Mouse (Mus musculus): Measurements from ENCODE around the gene Rnf40. TPM values are rescaled to one million over a fixed set of nuclear protein-coding genes. Genes with fewer than 3 reads are reported as not detected.
A peak's percentile ranks its signal among the peaks of the same experiment; 100 is the strongest.

Rnf40 gene
- total RNA-seq (2014; fragmentation: Nextera tagmentation): 38.2 and 52.2 TPM in 2 replicates
- total RNA-seq (2017): 48.7 and 50.3 TPM in 2 replicates
- 47.9 and 55.8 TPM in 2 replicates for polyA plus RNA-seq (2012)

DNA sequence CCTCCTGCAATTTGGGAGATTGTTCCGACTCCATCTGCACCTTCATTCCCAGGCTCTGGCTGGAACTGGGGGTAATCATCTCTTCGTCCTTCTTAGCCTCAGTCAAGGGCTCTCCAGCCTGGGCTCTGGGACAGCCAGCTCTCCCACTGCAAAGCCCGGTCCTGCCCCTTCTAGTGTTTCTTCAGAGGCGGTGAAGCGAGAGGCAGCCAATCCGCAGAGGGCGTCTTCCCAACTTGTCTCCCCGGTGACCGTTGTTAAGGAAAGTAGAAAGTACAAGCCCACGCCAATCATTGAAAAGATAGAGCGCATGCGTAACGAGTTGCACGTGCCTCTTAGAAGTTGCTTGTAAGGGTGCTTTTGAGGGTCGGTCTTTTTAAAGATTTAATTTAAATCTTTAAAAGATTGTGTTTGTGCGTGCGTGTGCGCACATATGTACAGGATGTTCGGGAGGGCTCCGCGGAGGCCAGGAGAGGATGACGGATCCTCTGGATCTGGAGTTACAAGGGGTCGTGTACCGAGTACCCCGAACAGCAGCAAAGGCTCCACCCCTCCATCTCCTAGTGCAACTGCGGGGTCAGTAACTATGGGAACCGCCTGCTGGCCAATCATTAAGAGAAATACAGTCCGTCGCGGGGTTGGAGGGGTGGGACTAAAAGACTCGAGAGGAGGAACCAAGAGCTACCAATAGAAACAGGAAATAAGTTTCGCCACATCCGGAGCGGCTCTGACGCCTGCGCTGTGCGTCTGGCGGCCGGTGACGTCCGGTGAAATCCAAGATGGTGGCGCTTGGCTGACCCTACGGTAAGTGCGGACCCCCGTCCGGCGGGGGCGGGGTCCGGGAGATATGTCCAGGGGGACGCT is at the start of gene Rnf40, which contains the start of gene Ccdc189:
Gene Rnf40 (plus strand): TSS at position 757 of the 861 bp plus-strand sequence.
Gene Ccdc189 (minus strand): TSS at position 585 of the 861 bp plus-strand sequence.
- DNase-seq (ENCODE audit: low spot score) (peak; percentile 99), ATAC-seq (ENCODE audit: extremely low read depth, insufficient number of reproducible peaks, low FRiP score, poor library complexity, severe bottlenecking) (peak; percentile 99)
- H3K4me1 ChIP-seq (ENCODE audit: insufficient read depth, low read depth, low read length): peaks cover 48% of the 10 kb centered on the region
- no peaks in the 10 kb centered on the region for H3K27me3 ChIP-seq (ENCODE audit: insufficient read depth, low read length)
- H3K9me3 ChIP-seq (replicated peaks): no peaks in the 10 kb centered on the region
- H3K4me3 ChIP-seq (ENCODE audit: low read depth, low read length): peak within 1 kb of the TSS; percentile 91
- H3K36me3 ChIP-seq (replicated peaks): peaks cover 73% of the 10 kb centered on the region
- TF ChIP-seq GATA2 (IDR thresholded peaks at IDR 0.05; ENCODE audit: borderline replicate concordance, low read depth, low read length) (no peak), POLR2AphosphoS5 (IDR thresholded peaks at IDR 0.05; ENCODE audit: insufficient replicate concordance, low read depth, low read length) (no peak), CTCF (IDR thresholded peaks at IDR 0.05; ENCODE audit: low read depth, low read length) (no peak), GATA1 (IDR thresholded peaks at IDR 0.05; ENCODE audit: borderline replicate concordance, low read length) (no peak), TAL1 (conservative IDR thresholded peaks at IDR 0.05; ENCODE audit: low read depth, low read length) (no peak)

DNA sequence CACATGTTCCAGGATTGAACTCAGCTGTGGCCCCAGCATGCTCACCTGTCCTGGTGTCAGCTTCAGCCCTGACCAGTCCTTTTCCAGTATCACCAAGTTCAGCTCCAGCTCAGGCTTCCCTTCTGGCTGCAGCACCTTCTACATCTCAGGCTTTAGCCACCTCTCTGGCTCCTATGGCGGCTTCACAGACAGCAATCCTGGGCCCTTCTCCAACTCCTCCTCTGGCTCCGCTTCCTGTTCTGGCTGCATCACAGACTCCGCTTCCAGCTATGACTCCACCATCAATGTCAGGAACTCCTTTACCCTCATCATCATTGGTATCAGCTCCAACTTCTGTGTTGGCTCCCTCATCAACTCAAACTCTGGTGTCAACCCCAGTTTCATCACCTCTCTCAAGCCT is 46.9 kb upstream of the Rnf40 start:
- peaks cover 96% of the 10 kb centered on the region for H3K36me3 ChIP-seq (replicated peaks)

DNA sequence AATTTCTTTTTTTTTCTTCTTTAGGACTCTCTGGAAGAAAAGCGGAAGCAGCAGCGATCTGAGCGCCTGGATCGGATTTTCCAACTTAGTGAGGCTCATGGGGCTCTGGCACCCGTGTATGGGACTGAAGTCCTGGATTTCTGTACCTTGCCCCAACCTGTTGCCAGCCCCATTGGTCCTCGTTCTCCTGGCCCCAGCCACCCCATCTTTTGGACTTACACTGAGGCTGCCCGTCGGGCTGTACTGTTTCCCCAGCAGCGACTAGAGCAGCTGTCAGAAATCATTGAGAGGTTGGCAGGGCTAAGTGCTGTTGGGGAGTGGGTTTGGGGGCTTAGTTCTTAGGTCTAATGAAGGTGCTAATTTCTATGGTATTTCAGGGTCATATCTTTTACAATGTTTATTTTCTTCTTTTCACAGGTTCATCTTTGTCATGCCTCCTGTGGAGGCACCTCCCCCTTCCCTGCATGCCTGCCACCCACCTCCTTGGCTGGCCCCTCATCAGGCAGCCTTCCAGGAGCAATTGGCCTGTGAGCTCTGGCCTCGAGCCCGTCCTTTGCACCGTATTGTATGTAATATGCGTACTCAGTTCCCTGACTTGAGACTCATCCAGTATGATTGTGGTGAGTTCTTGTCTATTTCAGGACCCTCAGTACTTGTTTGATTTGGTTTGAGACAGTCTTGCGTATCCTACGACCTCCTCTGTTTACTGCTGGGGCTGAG is 39.3 kb upstream of the Rnf40 start:
- Histone ChIP-seq H3K36me3 (replicated peaks) (peaks cover 87% of the 10 kb centered on the region), H3K27me3 (ENCODE audit: insufficient read depth, low read length) (no peaks in the 10 kb centered on the region), H3K4me1 (ENCODE audit: insufficient read depth, low read depth, low read length) (no peaks in the 10 kb centered on the region), H3K4me3 (ENCODE audit: low read depth, low read length) (no peak overlapping the region), H3K9me3 (replicated peaks) (no peaks in the 10 kb centered on the region)
- no peak for ATAC-seq (ENCODE audit: extremely low read depth, insufficient number of reproducible peaks, low FRiP score, poor library complexity, severe bottlenecking)
- no peak for DNase-seq (ENCODE audit: low spot score)
- TF ChIP-seq CTCF (IDR thresholded peaks at IDR 0.05; ENCODE audit: low read depth, low read length) (no peak), POLR2AphosphoS5 (IDR thresholded peaks at IDR 0.05; ENCODE audit: insufficient replicate concordance, low read depth, low read length) (no peak), TAL1 (conservative IDR thresholded peaks at IDR 0.05; ENCODE audit: low read depth, low read length) (no peak), GATA1 (IDR thresholded peaks at IDR 0.05; ENCODE audit: borderline replicate concordance, low read length) (no peak), GATA2 (IDR thresholded peaks at IDR 0.05; ENCODE audit: borderline replicate concordance, low read depth, low read length) (no peak)

More for the DNA sequence above, 46.9 kb upstream of the Rnf40 start:
- no peak for ATAC-seq (ENCODE audit: extremely low read depth, insufficient number of reproducible peaks, low FRiP score, poor library complexity, severe bottlenecking)
- Histone ChIP-seq H3K9me3 (replicated peaks) (no peaks in the 10 kb centered on the region), H3K27me3 (ENCODE audit: insufficient read depth, low read length) (no peaks in the 10 kb centered on the region), H3K4me3 (ENCODE audit: low read depth, low read length) (no peak overlapping the region), H3K4me1 (ENCODE audit: insufficient read depth, low read depth, low read length) (peaks cover 4% of the 10 kb centered on the region; the same call in 1 of the 2 replicates)
- no peak for DNase-seq (ENCODE audit: low spot score)
- TF ChIP-seq POLR2AphosphoS5 (IDR thresholded peaks at IDR 0.05; ENCODE audit: insufficient replicate concordance, low read depth, low read length) (no peak), GATA2 (IDR thresholded peaks at IDR 0.05; ENCODE audit: borderline replicate concordance, low read depth, low read length) (no peak), CTCF (IDR thresholded peaks at IDR 0.05; ENCODE audit: low read depth, low read length) (no peak), TAL1 (conservative IDR thresholded peaks at IDR 0.05; ENCODE audit: low read depth, low read length) (no peak), GATA1 (IDR thresholded peaks at IDR 0.05; ENCODE audit: borderline replicate concordance, low read length) (no peak)

DNA sequence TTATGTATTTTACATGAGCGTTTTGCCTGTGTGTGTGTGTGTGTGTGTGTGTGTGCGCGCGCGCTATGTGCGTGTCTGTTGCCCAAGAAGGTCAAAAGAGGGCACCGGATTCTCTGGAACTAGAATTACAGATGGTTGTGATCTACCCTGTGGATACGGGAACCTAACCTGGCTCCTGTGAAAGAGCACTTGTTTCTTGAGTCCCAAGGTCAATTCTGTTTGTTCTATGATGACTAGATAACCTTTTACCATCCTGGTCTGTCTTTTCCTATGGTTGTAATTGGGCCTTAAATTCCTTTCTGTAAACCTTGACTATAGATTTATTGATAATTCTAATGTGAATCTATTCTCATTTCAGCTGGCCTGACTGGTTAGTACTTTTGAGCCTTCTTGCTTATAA is 37.0 kb upstream of the Rnf40 start:
- Histone ChIP-seq H3K9me3 (replicated peaks) (no peaks in the 10 kb centered on the region), H3K4me3 (ENCODE audit: low read depth, low read length) (no peak overlapping the region), H3K4me1 (ENCODE audit: insufficient read depth, low read depth, low read length) (no peaks in the 10 kb centered on the region), H3K27me3 (ENCODE audit: insufficient read depth, low read length) (no peaks in the 10 kb centered on the region), H3K36me3 (replicated peaks) (peaks cover 88% of the 10 kb centered on the region)
- TF ChIP-seq POLR2AphosphoS5 (IDR thresholded peaks at IDR 0.05; ENCODE audit: insufficient replicate concordance, low read depth, low read length): no peak
- no peak for TF ChIP-seq CTCF (IDR thresholded peaks at IDR 0.05; ENCODE audit: low read depth, low read length)
- no peak for TF ChIP-seq GATA2 (IDR thresholded peaks at IDR 0.05; ENCODE audit: borderline replicate concordance, low read depth, low read length)
- TF ChIP-seq GATA1 (IDR thresholded peaks at IDR 0.05; ENCODE audit: borderline replicate concordance, low read length): no peak
- TF ChIP-seq TAL1 (conservative IDR thresholded peaks at IDR 0.05; ENCODE audit: low read depth, low read length): no peak
- DNase-seq (ENCODE audit: low spot score) (no peak), ATAC-seq (ENCODE audit: extremely low read depth, insufficient number of reproducible peaks, low FRiP score, poor library complexity, severe bottlenecking) (no peak)

DNA sequence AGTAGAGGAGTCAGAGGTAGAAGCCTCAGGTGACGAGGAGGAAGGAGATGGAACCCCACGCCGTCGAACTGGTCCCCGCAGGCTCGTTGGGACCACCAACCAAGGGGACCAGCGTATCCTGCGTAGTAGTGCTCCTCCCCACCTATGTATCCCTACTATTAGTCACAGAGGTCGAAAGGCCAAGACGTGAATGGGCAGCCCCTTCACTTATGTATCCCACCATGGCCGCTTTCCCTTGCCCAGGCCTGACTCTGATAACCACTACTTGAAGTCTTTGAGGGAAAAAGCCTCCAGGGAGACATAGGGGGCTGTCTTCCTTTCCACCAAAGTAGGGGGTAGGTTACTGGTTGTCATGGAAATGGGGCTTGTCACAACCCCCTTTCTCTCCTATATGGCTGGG is 28.0 kb upstream of the Rnf40 start:
- ATAC-seq (ENCODE audit: extremely low read depth, insufficient number of reproducible peaks, low FRiP score, poor library complexity, severe bottlenecking) (no peak), DNase-seq (ENCODE audit: low spot score) (no peak)
- Histone ChIP-seq H3K36me3 (replicated peaks) (peaks cover 88% of the 10 kb centered on the region), H3K9me3 (replicated peaks) (no peaks in the 10 kb centered on the region), H3K4me1 (ENCODE audit: insufficient read depth, low read depth, low read length) (no peaks in the 10 kb centered on the region), H3K27me3 (ENCODE audit: insufficient read depth, low read length) (no peaks in the 10 kb centered on the region), H3K4me3 (ENCODE audit: low read depth, low read length) (no peak overlapping the region)
- TF ChIP-seq POLR2AphosphoS5 (IDR thresholded peaks at IDR 0.05; ENCODE audit: insufficient replicate concordance, low read depth, low read length) (no peak), TAL1 (conservative IDR thresholded peaks at IDR 0.05; ENCODE audit: low read depth, low read length) (no peak), GATA2 (IDR thresholded peaks at IDR 0.05; ENCODE audit: borderline replicate concordance, low read depth, low read length) (no peak), GATA1 (IDR thresholded peaks at IDR 0.05; ENCODE audit: borderline replicate concordance, low read length) (no peak), CTCF (IDR thresholded peaks at IDR 0.05; ENCODE audit: low read depth, low read length) (no peak)
